Mouse (Mus musculus): Measurements from ENCODE around the gene Dazap1. TPM values are rescaled to one million over a fixed set of nuclear protein-coding genes. Genes with fewer than 3 reads are reported as not detected.

Gene Dazap1
- polyA plus RNA-seq, 1 experiment from 2014 or later: 64.9 TPM

GRCm38 (mm10) chr10:80262776-80263365 lies 1.6 kb downstream of the Dazap1 start:
- WGBS: 93% methylated on average over 10 of the region's 10 CpGs
- H3K27me3 ChIP-seq: no peaks in the 10 kb centered on the region
- no peak for ATAC-seq
- H3K4me2 ChIP-seq: no peak overlapping the region
- no peak overlapping the region for H3K27ac ChIP-seq
- no peaks in the 10 kb centered on the region for H3K9me3 ChIP-seq (replicated peaks)
- H3K9ac ChIP-seq: no peak overlapping the region
- peaks cover 21% of the 10 kb centered on the region for H3K36me3 ChIP-seq (ENCODE audit: poor library complexity, severe bottlenecking)
- peaks cover 56% of the 10 kb centered on the region for H3K4me1 ChIP-seq
- no peak overlapping the region for H3K4me3 ChIP-seq

DNA sequence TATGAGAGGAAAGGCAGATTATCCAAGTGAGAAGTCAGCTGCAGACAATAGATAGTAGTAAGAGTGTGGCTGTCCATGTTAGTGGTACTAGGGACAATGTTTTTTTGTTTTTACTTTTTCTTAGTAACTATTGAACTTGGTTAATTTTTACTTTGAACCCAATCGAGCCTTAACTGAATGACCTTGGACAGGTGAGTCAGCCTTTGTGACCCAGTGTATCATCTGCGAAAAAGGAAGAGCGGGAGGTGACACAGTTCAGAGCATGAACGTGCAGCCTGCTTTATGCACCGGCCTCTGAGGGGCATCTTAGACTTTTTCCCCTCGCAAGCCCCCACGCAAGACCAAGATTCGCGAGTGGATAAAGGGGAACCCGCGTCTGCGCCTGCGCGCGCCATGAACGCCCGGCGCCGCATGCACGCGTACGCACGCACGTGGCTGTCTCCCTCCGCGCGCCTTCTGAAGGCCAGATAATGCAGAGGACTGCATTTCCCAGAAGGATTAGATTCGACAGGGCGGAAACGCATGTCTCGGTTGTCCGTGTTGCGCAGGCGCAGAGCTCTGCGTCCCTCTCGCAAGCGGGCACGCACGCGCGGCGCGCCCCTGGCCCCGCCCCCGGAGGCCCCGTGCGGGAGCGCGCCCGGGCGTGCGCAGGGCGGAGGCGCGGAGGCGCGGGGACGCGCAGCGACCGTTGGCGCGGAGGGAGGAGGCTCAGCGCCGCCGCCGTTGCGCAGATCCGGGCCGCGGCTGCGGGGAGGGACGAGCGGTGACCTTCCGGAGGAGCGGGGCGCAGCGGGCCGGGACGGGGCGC lies 3.3 kb downstream of the Dazap1 start:
- Histone ChIP-seq H3K9ac (peak overlapping the region; percentile 98), H3K4me1 (peaks cover 62% of the 10 kb centered on the region), H3K27ac (peak overlapping the region; percentile 44), H3K4me2 (peak overlapping the region; percentile 93), H3K27me3 (no peaks in the 10 kb centered on the region), H3K36me3 (ENCODE audit: poor library complexity, severe bottlenecking) (peaks cover 12% of the 10 kb centered on the region), H3K9me3 (replicated peaks) (no peaks in the 10 kb centered on the region), H3K4me3 (peak overlapping the region; percentile 91)
- peak; percentile 76 for ATAC-seq
- WGBS: 2% methylated on average over 77 of the region's 81 CpGs

GRCm38 (mm10) chr10:80265149-80265486 lies 3.8 kb downstream of the Dazap1 start:
- peak overlapping the region; percentile 91 for H3K4me3 ChIP-seq
- peaks cover 13% of the 10 kb centered on the region for H3K36me3 ChIP-seq (ENCODE audit: poor library complexity, severe bottlenecking)
- peak overlapping the region; percentile 98 for H3K9ac ChIP-seq
- H3K27ac ChIP-seq: peak overlapping the region; percentile 40
- peak overlapping the region; percentile 93 for H3K4me2 ChIP-seq
- H3K9me3 ChIP-seq (replicated peaks): no peaks in the 10 kb centered on the region
- peaks cover 60% of the 10 kb centered on the region for H3K4me1 ChIP-seq
- no peaks in the 10 kb centered on the region for H3K27me3 ChIP-seq
- under 1% methylated on average over 17 of the region's 18 CpGs for WGBS
- ATAC-seq: no peak

- Histone ChIP-seq H3K27me3 (no peaks in the 10 kb centered on the region), H3K36me3 (ENCODE audit: poor library complexity, severe bottlenecking) (peaks cover 46% of the 10 kb centered on the region), H3K9me3 (replicated peaks) (no peaks in the 10 kb centered on the region), H3K27ac (0 out of 2 replicates have a peak overlapping the region, but pooled peaks have one; percentile 4), H3K4me2 (no peak overlapping the region), H3K4me1 (peaks cover 65% of the 10 kb centered on the region), H3K9ac (peak overlapping the region; percentile 41), H3K4me3 (no peak overlapping the region)
- ATAC-seq: no peak
- WGBS: 90% methylated on average over 2 of the region's 2 CpGs
These were observed 8.8 kb downstream of the Dazap1 start for GRCm38 (mm10) chr10:80270099-80270498.

GRCm38 (mm10) chr10:80270734-80271181 lies 9.5 kb downstream of the Dazap1 start:
- Histone ChIP-seq H3K27me3 (no peaks in the 10 kb centered on the region), H3K27ac (0 out of 2 replicates have a peak overlapping the region, but pooled peaks have one; percentile 4), H3K4me1 (peaks cover 62% of the 10 kb centered on the region), H3K9ac (peak overlapping the region; percentile 41), H3K9me3 (replicated peaks) (no peaks in the 10 kb centered on the region), H3K4me2 (no peak overlapping the region), H3K36me3 (ENCODE audit: poor library complexity, severe bottlenecking) (peaks cover 51% of the 10 kb centered on the region), H3K4me3 (no peak overlapping the region)
- no peak for ATAC-seq
- 78% methylated on average over 6 of the region's 6 CpGs for WGBS

- 87% methylated on average over 5 of the region's 5 CpGs for WGBS
- Histone ChIP-seq H3K4me3 (no peak overlapping the region), H3K4me2 (no peak overlapping the region), H3K9me3 (replicated peaks) (no peaks in the 10 kb centered on the region), H3K27ac (no peak overlapping the region), H3K36me3 (ENCODE audit: poor library complexity, severe bottlenecking) (peaks cover 57% of the 10 kb centered on the region), H3K9ac (no peak overlapping the region), H3K4me1 (peaks cover 56% of the 10 kb centered on the region), H3K27me3 (no peaks in the 10 kb centered on the region)
- ATAC-seq: no peak
These were observed 10.0 kb downstream of the Dazap1 start for GRCm38 (mm10) chr10:80271186-80271843.

DNA sequence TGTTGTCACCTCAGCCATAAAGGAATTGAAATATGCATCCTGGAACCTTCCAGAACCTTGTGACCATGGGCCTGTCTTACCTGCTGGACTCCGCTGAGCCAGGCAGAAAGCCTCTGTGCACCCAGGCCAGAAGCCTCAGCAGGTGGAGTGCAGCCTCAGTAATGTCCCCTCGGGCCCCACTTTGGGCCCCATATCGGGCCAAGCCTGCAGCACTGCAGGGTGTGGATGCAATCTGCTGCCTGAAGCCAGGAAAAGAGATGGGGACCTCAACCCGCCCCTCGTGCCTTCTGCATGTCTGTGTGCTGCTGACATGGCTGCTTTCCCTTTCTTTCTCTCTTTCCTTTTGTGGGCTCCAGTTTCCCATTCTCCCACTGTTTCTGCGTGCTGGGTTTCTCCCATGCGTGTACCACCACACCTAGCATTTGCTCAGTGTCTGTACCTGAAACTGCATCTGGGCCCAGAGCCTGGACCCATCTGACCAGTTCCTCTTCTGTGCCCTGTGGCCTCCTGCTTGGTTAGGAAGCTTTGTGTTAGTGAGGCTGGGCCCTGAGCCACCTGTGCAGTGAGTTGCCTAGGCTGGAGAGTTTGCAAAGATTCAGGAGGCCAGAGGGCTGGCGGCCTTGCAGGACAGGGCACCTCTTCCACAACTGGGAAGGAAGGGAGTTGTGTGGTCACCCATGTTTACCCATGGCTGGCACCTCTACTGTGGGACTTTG lies 10.7 kb downstream of the Dazap1 start:
- Histone ChIP-seq H3K4me1 (peaks cover 49% of the 10 kb centered on the region), H3K4me3 (no peak overlapping the region), H3K27me3 (no peaks in the 10 kb centered on the region), H3K4me2 (no peak overlapping the region), H3K36me3 (ENCODE audit: poor library complexity, severe bottlenecking) (peaks cover 62% of the 10 kb centered on the region), H3K9ac (no peak overlapping the region), H3K27ac (no peak overlapping the region), H3K9me3 (replicated peaks) (no peaks in the 10 kb centered on the region)
- ATAC-seq: no peak
- 88% methylated on average over 8 of the region's 8 CpGs for WGBS

GRCm38 (mm10) chr10:80273847-80274246 lies 12.6 kb downstream of the Dazap1 start:
- no peak for ATAC-seq
- WGBS: 94% methylated on average over 3 of the region's 3 CpGs
- H3K9me3 ChIP-seq (replicated peaks): no peaks in the 10 kb centered on the region
- no peaks in the 10 kb centered on the region for H3K27me3 ChIP-seq
- H3K36me3 ChIP-seq (ENCODE audit: poor library complexity, severe bottlenecking): peaks cover 73% of the 10 kb centered on the region
- no peak overlapping the region for H3K27ac ChIP-seq
- no peak overlapping the region for H3K9ac ChIP-seq
- H3K4me3 ChIP-seq: no peak overlapping the region
- H3K4me1 ChIP-seq: peaks cover 31% of the 10 kb centered on the region
- H3K4me2 ChIP-seq: no peak overlapping the region

DNA sequence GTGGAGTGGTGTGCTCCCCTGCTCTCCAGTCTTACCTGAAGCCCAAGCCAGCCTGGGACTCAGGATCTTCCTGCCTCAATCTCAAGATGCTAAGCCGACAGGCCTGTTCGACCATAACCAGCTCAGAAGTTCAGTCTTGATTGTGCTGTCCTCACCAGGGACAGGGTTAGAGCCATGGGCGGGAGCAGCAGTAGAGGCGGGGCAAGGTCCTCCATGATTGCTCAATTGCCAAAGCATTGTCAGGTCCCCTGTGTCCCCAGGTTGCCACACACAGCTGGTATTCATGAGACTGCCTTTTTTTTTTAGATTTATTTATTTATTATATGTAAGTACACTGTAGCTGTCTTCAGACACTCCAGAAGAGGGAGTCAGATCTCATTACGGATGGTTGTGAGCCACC lies 15.0 kb downstream of the Dazap1 start:
- no peak overlapping the region for H3K4me3 ChIP-seq
- no peak for ATAC-seq
- peaks cover 89% of the 10 kb centered on the region for H3K36me3 ChIP-seq (ENCODE audit: poor library complexity, severe bottlenecking)
- H3K9ac ChIP-seq: no peak overlapping the region
- WGBS: 96% methylated on average over 5 of the region's 5 CpGs
- no peak overlapping the region for H3K27ac ChIP-seq
- no peaks in the 10 kb centered on the region for H3K9me3 ChIP-seq (replicated peaks)
- peaks cover 11% of the 10 kb centered on the region for H3K4me1 ChIP-seq
- H3K4me2 ChIP-seq: no peak overlapping the region
- no peaks in the 10 kb centered on the region for H3K27me3 ChIP-seq

DNA sequence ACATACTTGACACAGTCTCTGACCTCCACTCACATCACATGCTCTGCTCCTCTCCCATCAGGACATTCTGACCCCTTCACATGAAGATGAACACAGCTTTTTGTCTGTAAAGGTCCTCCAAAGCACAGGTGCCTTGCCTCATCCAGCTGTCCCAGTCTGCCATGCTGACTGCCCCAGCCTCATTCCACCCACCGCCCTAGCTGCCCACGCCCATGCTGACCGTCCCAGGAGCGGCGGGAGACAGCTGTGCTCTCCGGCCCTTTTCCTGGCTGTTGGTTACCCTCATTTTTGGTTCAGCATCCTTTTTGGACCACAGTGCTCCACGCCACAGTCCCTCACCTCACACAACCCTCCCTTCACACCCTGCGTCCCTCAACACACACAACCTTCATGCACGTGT lies 17.1 kb downstream of the Dazap1 start:
- WGBS: 93% methylated on average over 9 of the region's 9 CpGs
- no peaks in the 10 kb centered on the region for H3K27me3 ChIP-seq

DNA sequence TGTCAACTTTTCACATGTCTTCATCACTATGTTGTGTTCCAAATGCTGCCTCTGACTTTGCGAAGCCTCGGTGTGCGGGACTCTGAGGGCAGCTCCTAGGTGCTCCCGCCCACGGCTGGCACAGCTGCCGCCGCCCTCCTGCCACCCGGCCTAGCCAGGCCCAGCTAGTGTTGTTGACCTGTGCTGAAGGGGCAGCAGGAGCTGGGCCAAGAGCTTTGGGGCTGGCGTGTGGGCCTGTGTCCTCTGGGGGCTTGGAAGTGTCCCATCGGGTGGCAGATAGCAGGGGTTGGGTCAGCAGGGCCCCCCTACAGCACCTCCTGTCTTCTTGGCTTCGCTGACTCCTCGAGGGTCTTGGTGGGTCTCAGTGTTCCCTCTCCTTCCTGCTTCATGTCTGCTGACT lies 18.0 kb downstream of the Dazap1 start:
- no peak for ATAC-seq
- 94% methylated on average over 12 of the region's 12 CpGs for WGBS
- no peak overlapping the region for H3K27ac ChIP-seq
- H3K4me1 ChIP-seq: no peaks in the 10 kb centered on the region
- peaks cover 95% of the 10 kb centered on the region for H3K36me3 ChIP-seq (ENCODE audit: poor library complexity, severe bottlenecking)
- no peaks in the 10 kb centered on the region for H3K9me3 ChIP-seq (replicated peaks)
- no peaks in the 10 kb centered on the region for H3K27me3 ChIP-seq
- H3K9ac ChIP-seq: no peak overlapping the region
- no peak overlapping the region for H3K4me2 ChIP-seq
- H3K4me3 ChIP-seq: no peak overlapping the region

More for the DNA sequence above, 17.1 kb downstream of the Dazap1 start:
- no peak overlapping the region for H3K9ac ChIP-seq
- H3K36me3 ChIP-seq (ENCODE audit: poor library complexity, severe bottlenecking): peaks cover 95% of the 10 kb centered on the region
- H3K4me1 ChIP-seq: no peaks in the 10 kb centered on the region
- no peaks in the 10 kb centered on the region for H3K9me3 ChIP-seq (replicated peaks)
- no peak overlapping the region for H3K4me3 ChIP-seq
- no peak for ATAC-seq
- no peak overlapping the region for H3K27ac ChIP-seq
- H3K4me2 ChIP-seq: no peak overlapping the region

DNA sequence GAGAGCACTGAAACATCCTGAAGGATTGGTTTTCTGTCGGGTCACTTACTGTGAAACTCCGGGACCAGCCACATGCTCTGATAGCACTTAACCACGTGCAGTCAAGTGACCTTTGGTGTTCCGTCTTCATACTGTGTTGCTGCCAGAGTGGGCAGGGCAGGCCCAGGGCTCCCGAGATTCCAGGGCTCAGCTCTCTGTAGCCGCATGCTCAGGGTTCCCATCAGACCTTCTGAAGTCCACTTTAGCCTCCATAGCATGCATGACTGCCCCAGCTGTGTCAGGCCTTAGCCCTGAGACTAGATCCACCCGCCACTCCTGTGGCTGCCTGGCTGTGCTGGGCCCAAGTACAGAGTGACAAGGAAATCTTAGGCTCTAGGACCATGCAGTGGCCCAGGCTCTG lies 20.0 kb downstream of the Dazap1 start:
- Histone ChIP-seq H3K4me1 (no peaks in the 10 kb centered on the region), H3K36me3 (ENCODE audit: poor library complexity, severe bottlenecking) (peaks cover 96% of the 10 kb centered on the region), H3K4me2 (no peak overlapping the region), H3K9ac (no peak overlapping the region), H3K9me3 (replicated peaks) (no peaks in the 10 kb centered on the region), H3K27me3 (no peaks in the 10 kb centered on the region), H3K4me3 (no peak overlapping the region), H3K27ac (no peak overlapping the region)
- 89% methylated on average over 7 of the region's 7 CpGs for WGBS
- ATAC-seq: no peak

Measured in forebrain, embryonic 13.5 days (tissue).